Mouse (Mus musculus) cerebellum, adult 9-11 months (tissue): Measurements from ENCODE around the gene Il1r1.

ENCODE experiments used
- DNase-seq: peaks from one replicate; pipeline ENCODE4 v3.0.0; 2022

The Il1r1 gene

DNA sequence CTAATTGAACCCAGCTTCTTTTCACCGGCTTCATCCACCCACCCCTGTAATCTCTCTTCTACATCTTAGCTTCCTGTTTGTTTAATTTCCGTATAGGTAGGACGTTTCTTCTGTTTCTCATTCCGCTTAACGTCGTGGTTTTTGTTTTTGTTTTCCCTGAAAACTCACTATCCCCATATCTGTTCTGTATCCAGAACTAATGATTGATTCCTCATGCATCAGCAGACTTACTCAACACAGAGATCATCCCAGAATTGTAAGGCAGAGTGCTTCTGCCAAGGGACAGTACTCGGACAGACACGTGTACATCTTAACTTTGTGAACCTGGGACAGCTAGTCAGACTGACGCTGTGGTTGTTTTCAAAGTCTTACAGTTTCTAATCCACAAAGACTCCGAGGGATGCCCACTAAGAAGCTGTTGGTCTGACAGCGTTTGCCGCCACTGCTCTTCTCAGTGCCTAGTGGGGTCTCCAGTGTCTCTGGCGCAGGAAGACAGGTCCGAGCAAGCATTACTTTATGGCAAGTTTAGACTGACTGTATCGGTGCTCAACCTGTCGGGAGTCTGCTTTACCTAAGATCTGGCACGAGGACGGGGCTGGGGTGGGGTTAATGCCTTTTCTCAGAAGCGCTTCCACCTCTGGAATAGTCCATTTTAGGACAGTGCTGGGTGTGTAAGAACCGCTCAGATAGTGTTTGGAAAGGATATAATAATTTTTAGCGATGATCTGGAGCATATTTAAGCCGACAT, 100.2 kb downstream of the Il1r1 start:
- no peak for DNase-seq

DNA sequence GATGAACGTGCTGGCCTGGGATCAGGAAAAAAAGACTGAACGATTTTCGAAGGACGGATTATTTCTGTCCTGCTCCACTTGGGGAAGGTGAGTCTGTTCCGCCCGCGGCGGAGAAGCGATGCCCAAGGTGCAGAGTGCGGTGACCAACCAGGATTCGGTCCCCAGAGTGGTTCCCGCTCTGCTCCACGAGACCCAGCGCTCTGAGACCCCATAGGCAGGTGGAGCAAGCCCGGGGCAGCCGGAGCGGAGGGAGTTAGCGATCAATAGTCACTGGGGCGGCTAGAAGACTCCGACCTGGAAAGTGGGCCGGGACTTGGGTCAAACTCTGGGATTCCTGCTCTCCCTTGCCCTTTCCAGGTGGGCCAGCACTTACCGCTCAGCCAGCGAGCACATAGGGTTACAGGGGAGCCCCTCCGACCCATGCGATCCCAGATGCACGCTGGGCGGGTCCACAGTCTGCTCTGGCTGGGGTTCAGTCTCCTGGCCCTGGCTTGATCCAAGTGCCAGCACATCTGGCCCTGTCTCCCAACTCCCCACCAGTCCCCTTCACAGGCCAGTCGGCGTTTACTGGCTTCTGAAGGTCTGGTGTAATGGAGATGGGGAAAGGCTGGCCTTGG, 100.9 kb downstream of the Il1r1 start:
- DNase-seq = no peak

DNA sequence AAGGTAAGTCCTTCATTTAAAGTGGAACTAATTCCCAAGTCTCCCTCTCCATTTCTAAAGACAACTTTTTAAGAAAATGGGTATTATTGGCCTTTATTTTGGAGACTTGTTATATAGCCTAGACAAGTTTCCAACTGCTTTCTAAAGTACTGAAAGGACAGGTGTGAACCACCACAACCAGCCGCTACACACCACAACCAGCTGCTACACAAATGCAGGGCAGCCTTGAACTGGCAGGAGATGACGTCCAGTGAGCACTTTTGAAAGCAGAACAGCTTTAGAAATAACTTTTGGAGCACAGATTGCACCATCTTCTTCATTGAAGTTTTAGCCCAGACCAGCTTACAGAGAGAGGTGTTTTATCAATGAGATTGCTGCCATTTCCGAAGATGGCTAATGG, 102.7 kb downstream of the Il1r1 start:
- DNase-seq = no peak

DNA sequence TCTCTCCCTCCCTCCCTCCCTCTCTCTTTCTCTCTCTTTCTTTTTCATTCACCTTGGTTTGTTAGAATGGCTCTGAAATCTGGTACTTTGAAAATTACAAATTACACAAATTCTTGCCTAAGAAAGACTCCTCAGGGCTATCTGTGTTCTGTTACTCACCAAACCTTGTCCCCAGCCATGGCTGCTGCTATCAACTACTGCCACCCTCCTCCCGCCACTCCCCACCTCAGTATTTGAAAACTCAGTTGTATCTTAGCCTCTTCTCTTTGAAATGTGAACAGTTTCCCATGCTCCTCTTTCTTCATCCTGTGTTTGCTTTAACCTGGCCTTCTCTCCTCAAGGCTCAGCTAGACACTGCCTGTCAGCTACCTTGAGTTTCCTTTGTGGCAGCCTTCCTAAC, 104.6 kb downstream of the Il1r1 start:
- DNase-seq = no peak

- DNase-seq = no peak
These were observed 105.3 kb downstream of the Il1r1 start for GRCm38 (mm10) chr1:40330181-40330580.

- DNase-seq = no peak
These were observed 114.5 kb downstream of the Il1r1 start for GRCm38 (mm10) chr1:40339346-40339745.

- DNase-seq = no peak
These were observed 115.2 kb downstream of the Il1r1 start for GRCm38 (mm10) chr1:40340102-40340501.

GRCm38 (mm10) chr1:40352158-40352903, 127.5 kb downstream of the Il1r1 start:
- no peak for DNase-seq

DNA sequence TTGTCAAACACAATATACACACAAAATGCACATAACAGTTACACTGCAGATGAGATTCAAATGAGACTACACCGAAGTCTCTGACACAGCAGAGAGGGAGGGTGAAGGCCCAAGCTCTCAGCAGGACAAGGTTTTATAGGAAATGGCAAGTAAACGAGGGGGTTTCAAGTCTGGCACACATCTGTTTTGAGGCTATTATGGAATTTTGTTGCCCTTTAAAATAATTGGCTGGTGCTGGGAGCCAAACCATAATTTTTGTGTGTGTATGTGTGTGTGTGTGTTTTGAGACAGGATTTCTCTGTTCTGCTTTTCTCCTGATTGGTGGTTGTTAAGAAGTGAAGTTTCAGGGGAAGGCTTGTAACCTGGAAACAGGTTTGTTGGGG, 128.0 kb downstream of the Il1r1 start:
- no peak for DNase-seq

GRCm38 (mm10) chr1:40354665-40355064, 129.8 kb downstream of the Il1r1 start:
- no peak for DNase-seq

DNA sequence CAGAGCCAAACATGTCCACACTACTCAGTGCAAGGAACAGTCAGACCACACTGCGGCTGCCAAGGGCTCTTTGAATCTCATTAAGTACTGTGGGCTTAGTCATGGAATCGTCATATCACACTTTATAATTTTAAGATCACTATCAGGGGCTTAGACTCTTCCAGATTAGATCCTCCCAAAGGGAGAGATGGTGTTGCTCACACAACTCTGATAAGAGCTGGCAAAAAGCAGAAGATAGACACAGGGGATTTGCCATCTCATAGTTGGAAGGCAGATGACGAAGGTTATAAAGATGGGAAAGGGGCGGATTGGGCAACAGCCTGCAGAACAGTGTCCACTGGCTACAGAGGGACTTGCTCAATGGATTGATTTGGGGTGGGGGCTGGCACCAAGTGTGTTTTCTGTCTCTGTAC, 130.6 kb downstream of the Il1r1 start:
- no peak for DNase-seq

GRCm38 (mm10) chr1:40355904-40356521, 131.1 kb downstream of the Il1r1 start:
- DNase-seq = no peak

- DNase-seq = no peak
These were observed 133.0 kb downstream of the Il1r1 start for GRCm38 (mm10) chr1:40357921-40358320.

DNA sequence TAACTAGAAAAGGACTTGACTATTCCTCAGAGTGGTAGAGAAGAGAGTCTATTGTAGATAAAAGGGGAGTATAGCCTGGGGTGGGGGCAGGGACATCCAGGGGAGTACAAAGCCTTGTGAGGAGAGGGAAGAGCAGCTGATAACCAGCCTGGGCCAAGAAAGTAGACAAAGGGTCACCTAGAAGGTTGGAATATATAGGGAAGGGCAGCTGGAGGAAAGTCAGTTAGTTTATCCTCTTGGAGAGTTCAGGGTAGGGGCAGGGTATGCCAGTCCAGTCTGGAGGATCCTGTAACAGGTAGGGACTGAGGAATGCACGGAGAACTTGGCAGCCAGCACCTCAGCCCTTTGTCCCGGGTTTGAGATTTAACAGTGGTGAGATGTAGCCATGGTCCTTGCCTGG, 133.5 kb downstream of the Il1r1 start:
- DNase-seq = no peak

- DNase-seq = no peak
These were observed 133.9 kb downstream of the Il1r1 start for GRCm38 (mm10) chr1:40358771-40359181.

DNA sequence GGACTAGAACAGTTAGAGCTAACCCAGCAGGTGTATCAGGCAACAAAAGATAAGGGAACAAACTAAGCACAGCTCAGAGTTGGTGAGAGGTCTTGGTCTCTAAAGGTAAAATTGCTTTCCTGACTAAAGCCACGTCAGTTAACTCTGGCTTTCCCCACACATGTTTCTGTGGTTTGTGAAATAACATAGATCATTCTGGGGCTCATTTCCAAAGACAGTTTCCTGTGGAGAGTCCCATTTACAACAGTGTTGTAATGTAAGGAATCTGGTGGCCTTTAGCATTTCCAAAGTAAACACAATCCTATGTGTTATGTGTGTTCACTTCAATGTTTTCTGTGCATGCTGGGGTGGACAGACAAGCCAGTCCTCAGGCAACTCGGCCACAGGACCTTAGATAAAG, 134.9 kb downstream of the Il1r1 start:
- no peak for DNase-seq

- DNase-seq = no peak
These were observed 136.1 kb downstream of the Il1r1 start for GRCm38 (mm10) chr1:40360969-40361368.

DNA sequence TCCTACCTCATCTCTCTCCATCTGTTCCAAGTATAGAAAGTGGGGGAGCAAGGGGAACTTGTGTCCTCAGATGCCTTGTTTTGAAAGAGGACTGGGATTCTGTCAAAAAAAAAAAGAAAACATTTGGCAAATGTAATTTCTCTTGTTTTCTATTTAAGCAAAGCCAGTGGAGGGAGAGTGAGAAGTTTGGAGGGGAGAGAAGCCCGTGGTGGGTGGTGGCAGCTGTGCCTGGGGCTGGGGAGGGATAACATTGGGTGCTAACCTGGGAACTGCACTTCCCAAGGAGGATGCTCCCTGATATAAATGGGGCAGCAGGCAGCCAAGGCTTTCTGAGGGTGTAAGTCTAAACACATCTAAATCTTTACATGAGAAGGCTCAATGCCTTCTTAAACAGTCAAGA, 136.7 kb downstream of the Il1r1 start:
- no peak for DNase-seq

- no peak for DNase-seq
These were observed 137.9 kb downstream of the Il1r1 start for GRCm38 (mm10) chr1:40362784-40363183.
